27 mouse cellular contexts compared by ENCODE assay signal in genomic region chr1:92671326-92671725, GRCm38 (mm10). TPM values are rescaled to one million over a fixed set of nuclear protein-coding genes. Genes with fewer than 3 reads are reported as not detected.
"Had no signal": no experiment of that assay in that cellular context is flagged by ENCODE, and none has a peak within 500 bp of the region (broad histone marks: within the 10 kb centered on the region; RNA-seq: fewer than 3 reads in every experiment).

No protein-coding gene starts in this region.

- ATAC-seq: hindbrain, embryonic 16.5 days; hindbrain, postnatal 0 days; inflammation-experienced regulatory T-cells, adult 6 months; intestine, embryonic 15.5 days; intestine, embryonic 16.5 days; intestine, postnatal 0 days had no signal

- DNase-seq: heart, postnatal 10 days; heart, postnatal 14 days; heart, postnatal 36 days; heart, postnatal 4 days; kidney, adult 11 months; kidney, adult 18-20 months; kidney, adult 2 months; kidney, adult 8-10 months; kidney, adult 9 months; kidney, postnatal 10 days; kidney, postnatal 14 days; kidney, postnatal 25 days; kidney, postnatal 36 days; kidney, postnatal 4 days; layer of hippocampus, adult 9-11 months; layer of hippocampus, postnatal 36 days had no signal

RNA-seq across cellular contexts. Expression of gene Otos, which starts 22.7 kb away (rescaled TPM):
- total RNA-seq: heart, postnatal 10 days; heart, postnatal 14 days; heart, postnatal 25 days; heart, postnatal 36 days; heart, postnatal 4 days; hindbrain, postnatal 0 days; left cerebral cortex, adult 18-20 months had no signal

RNA-seq across cellular contexts. Expression of gene Olfr12, which starts 53.7 kb away (rescaled TPM):
- total RNA-seq: heart, postnatal 10 days; heart, postnatal 14 days; heart, postnatal 25 days; heart, postnatal 36 days; heart, postnatal 4 days; hematopoietic stem cell, adult 5-6 weeks; hindbrain, postnatal 0 days; layer of hippocampus, adult 18-20 months; layer of hippocampus, postnatal 10 days; layer of hippocampus, postnatal 36 days; left cerebral cortex, adult 18-20 months had no signal
